Mouse (Mus musculus) skeletal muscle tissue, adult 2 months (tissue): ENCODE measurements at regions not wholly inside any gene's neighbourhood (a gene's known extent, or its start where the extent isn't known, plus 50 kb on each side); places are given as distances from the start of the nearest gene placed in this dataset.

Experiments
- DNase-seq: peaks from one replicate; pipeline ENCODE4 v3.0.0-alpha.2; 2012; ENCODE audit warnings: low read depth, low spot score

DNA sequence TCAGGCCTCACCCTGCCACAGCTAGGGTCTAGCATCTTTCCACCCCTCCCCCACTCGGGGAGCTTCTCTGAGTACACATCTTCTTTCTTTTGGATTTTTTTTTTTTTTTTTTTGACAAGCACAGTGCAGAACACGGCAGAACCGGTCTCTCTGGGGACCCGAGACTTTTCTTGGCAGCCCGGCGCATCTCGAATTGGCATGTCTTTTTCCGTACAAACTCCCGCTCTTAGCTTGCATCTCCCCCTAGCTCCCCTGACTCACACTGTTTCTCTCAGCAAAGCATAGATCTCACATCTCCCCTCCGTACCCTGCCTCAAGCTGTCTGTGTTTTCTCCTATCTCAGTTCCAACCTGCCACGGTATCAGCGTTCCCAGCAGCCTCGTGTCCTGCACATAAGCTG is 58.4 kb upstream of the Unc5b start:
- no peak for DNase-seq

DNA sequence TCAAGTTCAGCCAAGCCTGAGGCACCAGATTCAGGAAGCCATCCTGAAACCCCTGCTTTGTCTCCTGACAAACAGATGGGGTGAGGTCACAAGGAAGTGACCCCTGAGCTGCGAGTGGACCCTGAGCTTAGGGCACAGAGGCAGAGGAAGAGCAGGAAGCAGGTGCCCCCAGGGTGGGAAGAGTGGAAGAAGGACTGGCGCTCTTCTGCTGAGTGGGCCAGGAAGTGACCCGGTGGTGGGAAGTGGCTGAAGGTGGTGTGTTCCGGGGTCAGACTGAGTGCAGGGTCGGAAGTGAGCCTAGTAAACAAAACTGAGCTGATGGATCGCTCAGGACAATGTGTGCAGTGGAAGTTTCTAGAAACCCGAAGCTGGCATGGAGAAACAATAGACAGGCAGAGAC is 57.2 kb upstream of the Unc5b start:
- no peak for DNase-seq

DNA sequence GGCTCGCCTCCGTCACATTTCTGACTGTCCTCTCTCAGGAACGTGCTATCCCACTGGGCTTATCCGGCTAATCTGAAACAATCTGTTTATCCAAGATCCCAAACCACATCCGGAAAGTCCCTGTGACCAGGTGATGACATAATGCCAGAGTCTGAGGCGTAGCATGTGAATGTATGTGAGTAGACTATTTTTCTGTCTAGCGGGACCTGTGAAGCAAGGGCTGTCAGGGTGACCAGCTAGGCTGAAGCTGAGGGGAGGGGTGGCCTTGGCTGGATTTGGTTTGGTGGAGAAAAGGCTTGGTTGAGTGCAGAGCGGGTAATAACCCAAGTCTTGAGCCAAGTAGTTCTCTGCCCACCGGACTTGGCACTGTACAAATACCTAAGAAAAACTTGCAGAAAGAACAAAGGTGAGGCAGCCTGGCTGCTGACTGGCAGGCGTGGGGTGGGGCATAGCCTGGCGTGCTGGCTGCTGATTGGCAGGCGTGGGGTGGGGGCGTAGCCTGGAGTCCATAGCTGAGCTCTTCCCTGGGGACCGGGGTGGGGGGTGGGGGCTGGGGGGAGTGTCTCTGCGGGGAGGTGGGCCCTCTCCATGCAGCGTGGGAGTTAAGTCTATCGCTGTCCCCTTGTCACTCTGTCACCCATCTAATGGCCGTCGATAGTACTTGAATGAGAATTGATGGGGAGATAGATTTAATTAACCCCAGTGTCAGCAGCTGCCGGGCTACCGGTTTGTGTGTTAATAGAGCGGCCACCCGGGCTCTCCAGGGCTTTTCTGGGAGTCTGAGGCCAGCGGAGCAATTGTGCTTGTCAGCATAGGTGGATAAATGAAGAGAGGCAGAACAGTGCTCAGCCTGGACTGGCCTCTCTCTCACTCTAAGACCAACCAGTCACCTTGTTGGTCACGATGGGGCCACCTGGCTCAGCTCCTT is 54.2 kb upstream of the Unc5b start:
- DNase-seq = no peak

DNA sequence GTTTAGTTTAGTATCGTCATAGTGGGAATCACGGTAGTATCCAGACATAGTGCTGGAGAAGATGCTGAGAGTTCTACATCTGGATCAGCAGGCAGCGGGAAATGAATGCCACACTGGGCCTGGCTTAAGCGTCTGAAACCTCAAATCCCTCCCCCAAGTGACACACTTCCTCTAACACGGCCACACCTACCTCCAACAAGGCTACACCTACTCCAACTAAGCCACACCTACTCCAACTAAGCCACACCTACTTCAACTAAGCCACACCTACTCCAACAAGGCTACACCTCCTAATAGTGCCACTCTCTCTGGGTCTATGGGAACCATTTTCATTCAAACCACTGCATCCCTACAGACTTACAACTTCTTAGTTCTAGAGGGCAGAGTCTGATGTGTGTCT is 53.4 kb upstream of the Unc5b start:
- no peak for DNase-seq
